Mouse (Mus musculus): ENCODE results near the gene Acvr2b. TPM values are rescaled to one million over a fixed set of nuclear protein-coding genes. Genes with fewer than 3 reads are reported as not detected.
A peak's percentile ranks its signal among the peaks of the same experiment; 100 is the strongest.

Acvr2b gene
- polyA plus RNA-seq (2012; rRNA removed) (7.9 and 8.9 TPM in 2 replicates), polyA plus RNA-seq (2014; fragmentation: Nextera tagmentation; extraction: Ambion mirVana) (18.9 and 23.8 TPM in 2 replicates)

GRCm38 (mm10) chr9:119401801-119402214, at the start of gene Acvr2b:
Acvr2b (plus strand) TSS chr9:119402118.
- Histone ChIP-seq H3K36me3 (ENCODE audit: control insufficient read depth, insufficient read depth, low read length) (no peaks in the 10 kb centered on the region), H3K9ac (ENCODE audit: low read depth, low read length, severe bottlenecking) (peak within 1 kb of the TSS; percentile 98), H3K9me3 (ENCODE audit: control insufficient read depth, low read length) (no peaks in the 10 kb centered on the region), H3K27me3 (ENCODE audit: control insufficient read depth, insufficient read depth, low read length) (no peaks in the 10 kb centered on the region), H3K4me2 (replicated peaks; ENCODE audit: low read depth, low read length, severe bottlenecking) (peak within 1 kb of the TSS; percentile 97), H3K27ac (replicated peaks; ENCODE audit: low read depth, low read length) (peak within 1 kb of the TSS; percentile 95), H3K4me3 (replicated peaks; ENCODE audit: low read length) (peak within 1 kb of the TSS; percentile 84), H3K4me1 (ENCODE audit: control insufficient read depth, insufficient read depth, low read length) (peaks cover 12% of the 10 kb centered on the region)
- WGBS = 1% methylated on average over 15 of the region's 32 CpGs
- peak; percentile 93 for ATAC-seq (ENCODE audit: low FRiP score, low read depth)
- no peak for TF ChIP-seq POLR2A (IDR thresholded peaks at IDR 0.05; ENCODE audit: borderline replicate concordance, extremely low read depth, insufficient read depth, insufficient read length)
- DNase-seq (ENCODE audit: low spot score) = peak; percentile 95

GRCm38 (mm10) chr9:119353926-119354325, 48.0 kb upstream of the Acvr2b start:
- ATAC-seq (ENCODE audit: low FRiP score, low read depth) = no peak

GRCm38 (mm10) chr9:119355943-119356342, 46.0 kb upstream of the Acvr2b start:
- no peak for ATAC-seq (ENCODE audit: low FRiP score, low read depth)
- no peak overlapping the region for H3K27ac ChIP-seq (replicated peaks; ENCODE audit: low read depth, low read length)
- TF ChIP-seq POLR2A (IDR thresholded peaks at IDR 0.05; ENCODE audit: borderline replicate concordance, extremely low read depth, insufficient read depth, insufficient read length) = no peak
- no peak for DNase-seq (ENCODE audit: low spot score)
- no peak overlapping the region for H3K9ac ChIP-seq (ENCODE audit: low read depth, low read length, severe bottlenecking)
- peaks cover 4% of the 10 kb centered on the region for H3K4me1 ChIP-seq (ENCODE audit: control insufficient read depth, insufficient read depth, low read length)
- H3K27me3 ChIP-seq (ENCODE audit: control insufficient read depth, insufficient read depth, low read length) = no peaks in the 10 kb centered on the region
- peaks cover 9% of the 10 kb centered on the region for H3K36me3 ChIP-seq (ENCODE audit: control insufficient read depth, insufficient read depth, low read length)
- H3K4me2 ChIP-seq (replicated peaks; ENCODE audit: low read depth, low read length, severe bottlenecking) = no peak overlapping the region
- no peak overlapping the region for H3K4me3 ChIP-seq (replicated peaks; ENCODE audit: low read length)
- 80% methylated on average over 6 of the region's 6 CpGs for WGBS
- H3K9me3 ChIP-seq (ENCODE audit: control insufficient read depth, low read length) = no peaks in the 10 kb centered on the region

More at GRCm38 (mm10) chr9:119353926-119354325, 48.0 kb upstream of the Acvr2b start:
- no peak for TF ChIP-seq POLR2A (IDR thresholded peaks at IDR 0.05; ENCODE audit: borderline replicate concordance, extremely low read depth, insufficient read depth, insufficient read length)
- Histone ChIP-seq H3K36me3 (ENCODE audit: control insufficient read depth, insufficient read depth, low read length) (peaks cover 19% of the 10 kb centered on the region), H3K9me3 (ENCODE audit: control insufficient read depth, low read length) (no peaks in the 10 kb centered on the region), H3K27me3 (ENCODE audit: control insufficient read depth, insufficient read depth, low read length) (no peaks in the 10 kb centered on the region), H3K27ac (replicated peaks; ENCODE audit: low read depth, low read length) (no peak overlapping the region), H3K4me3 (replicated peaks; ENCODE audit: low read length) (no peak overlapping the region), H3K4me1 (ENCODE audit: control insufficient read depth, insufficient read depth, low read length) (peaks cover 4% of the 10 kb centered on the region), H3K9ac (ENCODE audit: low read depth, low read length, severe bottlenecking) (no peak overlapping the region), H3K4me2 (replicated peaks; ENCODE audit: low read depth, low read length, severe bottlenecking) (no peak overlapping the region)
- 79% methylated on average over 6 of the region's 6 CpGs for WGBS
- no peak for DNase-seq (ENCODE audit: low spot score)

GRCm38 (mm10) chr9:119357331-119358057, 44.4 kb upstream of the Acvr2b start, which contains the start of gene Xylb:
Xylb (plus strand) TSS chr9:119357381.
- peaks cover 3% of the 10 kb centered on the region for H3K36me3 ChIP-seq (ENCODE audit: control insufficient read depth, insufficient read depth, low read length)
- 2% methylated on average over 65 of the region's 65 CpGs for WGBS
- peak within 1 kb of the TSS; percentile 65 for H3K4me3 ChIP-seq (replicated peaks; ENCODE audit: low read length)
- H3K4me2 ChIP-seq (replicated peaks; ENCODE audit: low read depth, low read length, severe bottlenecking) = peak within 1 kb of the TSS; percentile 81
- TF ChIP-seq POLR2A (IDR thresholded peaks at IDR 0.05; ENCODE audit: borderline replicate concordance, extremely low read depth, insufficient read depth, insufficient read length) = no peak
- ATAC-seq (ENCODE audit: low FRiP score, low read depth) (peak; percentile 87), DNase-seq (ENCODE audit: low spot score) (peak; percentile 86)
- H3K4me1 ChIP-seq (ENCODE audit: control insufficient read depth, insufficient read depth, low read length) = peaks cover 4% of the 10 kb centered on the region
- peak within 1 kb of the TSS; percentile 73 for H3K9ac ChIP-seq (ENCODE audit: low read depth, low read length, severe bottlenecking)
- H3K9me3 ChIP-seq (ENCODE audit: control insufficient read depth, low read length) = no peaks in the 10 kb centered on the region
- no peak within 1 kb of the TSS for H3K27ac ChIP-seq (replicated peaks; ENCODE audit: low read depth, low read length)
- no peaks in the 10 kb centered on the region for H3K27me3 ChIP-seq (ENCODE audit: control insufficient read depth, insufficient read depth, low read length)

GRCm38 (mm10) chr9:119358058-119358429, 43.9 kb upstream of the Acvr2b start:
- H3K4me2 ChIP-seq (replicated peaks; ENCODE audit: low read depth, low read length, severe bottlenecking) = peak overlapping the region; percentile 81
- no peak for ATAC-seq (ENCODE audit: low FRiP score, low read depth)
- WGBS = 44% methylated on average over 9 of the region's 9 CpGs
- DNase-seq (ENCODE audit: low spot score) = no peak
- H3K27me3 ChIP-seq (ENCODE audit: control insufficient read depth, insufficient read depth, low read length) = no peaks in the 10 kb centered on the region
- H3K36me3 ChIP-seq (ENCODE audit: control insufficient read depth, insufficient read depth, low read length) = no peaks in the 10 kb centered on the region; the same call in 1 of the 2 replicates
- H3K4me1 ChIP-seq (ENCODE audit: control insufficient read depth, insufficient read depth, low read length) = peaks cover 4% of the 10 kb centered on the region
- H3K27ac ChIP-seq (replicated peaks; ENCODE audit: low read depth, low read length) = no peak overlapping the region
- H3K4me3 ChIP-seq (replicated peaks; ENCODE audit: low read length) = peak overlapping the region; percentile 65
- peak overlapping the region; percentile 73 for H3K9ac ChIP-seq (ENCODE audit: low read depth, low read length, severe bottlenecking)
- no peak for TF ChIP-seq POLR2A (IDR thresholded peaks at IDR 0.05; ENCODE audit: borderline replicate concordance, extremely low read depth, insufficient read depth, insufficient read length)
- no peaks in the 10 kb centered on the region for H3K9me3 ChIP-seq (ENCODE audit: control insufficient read depth, low read length)
